Mouse (Mus musculus) G1E-ER4 (cell line): ENCODE data around the gene Ncoa5. TPM values are rescaled to one million over a fixed set of nuclear protein-coding genes. Genes with fewer than 3 reads are reported as not detected.

Experiments used
- GATA1 ChIP-seq: IDR thresholded peaks from one replicate; pipeline ENCODE4 v1.8.0; 2012; ENCODE audit warnings: low read length, inconsistent platforms
- polyA plus RNA-seq: library from polyadenylated mRNA; stranded (reverse); fragments of >175 nt; gene quantifications from 2 replicates; pipeline ENCODE4 v1.2.3, GENCODE M21; 2012

Ncoa5 gene
- polyA plus RNA-seq, 1 experiment = 50.0 TPM

- no peak for TF ChIP-seq GATA1
These were observed 21.9 kb upstream of the Ncoa5 start for GRCm38 (mm10) chr2:165056377-165057085.

- TF ChIP-seq GATA1 = no peak
These were observed 21.2 kb upstream of the Ncoa5 start for GRCm38 (mm10) chr2:165055905-165056304.

- TF ChIP-seq GATA1 = no peak
These were observed 20.5 kb upstream of the Ncoa5 start, which contains the start of gene Cd40 for GRCm38 (mm10) chr2:165054888-165055852. Gene Cd40, plus strand, starts transcription at chr2:165055627.

GRCm38 (mm10) chr2:165051566-165051965 is 16.9 kb upstream of the Ncoa5 start:
- TF ChIP-seq GATA1 = no peak

- TF ChIP-seq GATA1 = no peak
These were observed 16.3 kb upstream of the Ncoa5 start for GRCm38 (mm10) chr2:165050826-165051548.

GRCm38 (mm10) chr2:165049044-165049443 is 14.4 kb upstream of the Ncoa5 start:
- no peak for TF ChIP-seq GATA1

GRCm38 (mm10) chr2:165043729-165044128 is 9.1 kb upstream of the Ncoa5 start:
- TF ChIP-seq GATA1 = no peak

GRCm38 (mm10) chr2:165043090-165043636 is 8.5 kb upstream of the Ncoa5 start:
- TF ChIP-seq GATA1 = no peak

GRCm38 (mm10) chr2:165042126-165042525 is 7.5 kb upstream of the Ncoa5 start:
- no peak for TF ChIP-seq GATA1

GRCm38 (mm10) chr2:165037415-165037814 is 2.7 kb upstream of the Ncoa5 start:
- TF ChIP-seq GATA1 = no peak

- no peak for TF ChIP-seq GATA1
These were observed 378 bp upstream of the Ncoa5 start for GRCm38 (mm10) chr2:165035058-165035431.

GRCm38 (mm10) chr2:165033306-165033705 is 1.4 kb downstream of the Ncoa5 start:
- TF ChIP-seq GATA1 = no peak

- TF ChIP-seq GATA1 = no peak
These were observed 2.1 kb downstream of the Ncoa5 start for GRCm38 (mm10) chr2:165032533-165032932.

GRCm38 (mm10) chr2:165027163-165027562 is 7.5 kb downstream of the Ncoa5 start:
- no peak for TF ChIP-seq GATA1

GRCm38 (mm10) chr2:165020490-165020889 is 14.2 kb downstream of the Ncoa5 start:
- TF ChIP-seq GATA1 = no peak
